Mouse (Mus musculus) gastrocnemius, postnatal 25 days (tissue): ENCODE measurements around the gene Acsl5. TPM values are rescaled to one million over a fixed set of nuclear protein-coding genes. Genes with fewer than 3 reads are reported as not detected.

Experiments used
- DNase-seq: peaks from one replicate; pipeline ENCODE4 v3.0.0; 2022
- total RNA-seq, 2 experiments: library from RNA; stranded (reverse); gene quantifications; 1 replicate in 1 of 2; 2 replicates in 1 of 2; pipeline ENCODE4 v1.2.3; 2021

Acsl5 gene
- total RNA-seq, 2 experiments from 2014 or later = 3.8 to 4.5 TPM

- no peak for DNase-seq
Measured at GRCm38 (mm10) chr19:55239766-55240426, 11.8 kb upstream of the Acsl5 start.

- no peak for DNase-seq
Measured at GRCm38 (mm10) chr19:55241186-55241645, 10.5 kb upstream of the Acsl5 start, which contains the start of gene Gucy2g. Gene Gucy2g, minus strand, starts transcription at chr19:55241236.

GRCm38 (mm10) chr19:55244791-55245231 lies 6.9 kb upstream of the Acsl5 start:
- peak; percentile 57 for DNase-seq

- no peak for DNase-seq
Measured at GRCm38 (mm10) chr19:55247563-55247962, 4.2 kb upstream of the Acsl5 start.

- DNase-seq = no peak
Measured at GRCm38 (mm10) chr19:55247991-55248520, 3.7 kb upstream of the Acsl5 start.

GRCm38 (mm10) chr19:55250451-55250850 lies 1.3 kb upstream of the Acsl5 start:
- DNase-seq = no peak

GRCm38 (mm10) chr19:55253239-55253569 lies 1.5 kb downstream of the Acsl5 start:
- no peak for DNase-seq

GRCm38 (mm10) chr19:55253570-55254441 lies 2.1 kb downstream of the Acsl5 start:
- peak; percentile 47 for DNase-seq

GRCm38 (mm10) chr19:55254513-55255016 lies 2.8 kb downstream of the Acsl5 start:
- no peak for DNase-seq

- DNase-seq = no peak
Measured at GRCm38 (mm10) chr19:55256156-55256555, 4.4 kb downstream of the Acsl5 start.

- no peak for DNase-seq
Measured at GRCm38 (mm10) chr19:55257656-55258375, 6.1 kb downstream of the Acsl5 start.

GRCm38 (mm10) chr19:55258514-55258913 lies 6.8 kb downstream of the Acsl5 start:
- no peak for DNase-seq

- DNase-seq = no peak
Measured at GRCm38 (mm10) chr19:55260389-55261184, 8.8 kb downstream of the Acsl5 start.

- DNase-seq = no peak
Measured at GRCm38 (mm10) chr19:55265269-55265668, 13.5 kb downstream of the Acsl5 start.

- no peak for DNase-seq
Measured at GRCm38 (mm10) chr19:55266786-55267185, 15.0 kb downstream of the Acsl5 start.

GRCm38 (mm10) chr19:55268150-55268549 lies 16.4 kb downstream of the Acsl5 start:
- no peak for DNase-seq

GRCm38 (mm10) chr19:55269051-55269450 lies 17.3 kb downstream of the Acsl5 start:
- no peak for DNase-seq

- DNase-seq = no peak
Measured at GRCm38 (mm10) chr19:55271448-55271847, 19.7 kb downstream of the Acsl5 start.

GRCm38 (mm10) chr19:55273340-55273739 lies 21.6 kb downstream of the Acsl5 start:
- DNase-seq = no peak

GRCm38 (mm10) chr19:55276100-55276499 lies 24.4 kb downstream of the Acsl5 start:
- no peak for DNase-seq

- no peak for DNase-seq
Measured at GRCm38 (mm10) chr19:55276770-55277169, 25.0 kb downstream of the Acsl5 start.
